Mouse (Mus musculus): ENCODE measurements around the gene Ptprn2. TPM values are rescaled to one million over a fixed set of nuclear protein-coding genes. Genes with fewer than 3 reads are reported as not detected.

Gene Ptprn2
- polyA plus RNA-seq, 1 experiment from 2014 or later: 0.05 TPM

- WGBS (ENCODE audit: insufficient replicate concordance): 70% methylated on average over 1 of the region's 1 CpGs
- Histone ChIP-seq H3K27me3 (no peaks in the 10 kb centered on the region), H3K4me2 (no peak overlapping the region), H3K4me1 (replicated peaks) (peaks cover 27% of the 10 kb centered on the region), H3K36me3 (no peaks in the 10 kb centered on the region), H3K9ac (no peak overlapping the region), H3K27ac (no peak overlapping the region), H3K4me3 (replicated peaks) (no peak overlapping the region), H3K9me3 (replicated peaks) (no peaks in the 10 kb centered on the region)
- no peak for DNase-seq
- ATAC-seq (ENCODE audit: low read depth): no peak
These were observed 779.7 kb downstream of the Ptprn2 start for GRCm38 (mm10) chr12:117265211-117265610.

- Histone ChIP-seq H3K27ac (no peak overlapping the region), H3K4me1 (replicated peaks) (0 out of 2 replicates have a peak, but pooled peaks cover 2% of the 10 kb centered on the region), H3K36me3 (no peaks in the 10 kb centered on the region), H3K4me2 (no peak overlapping the region), H3K9me3 (replicated peaks) (no peaks in the 10 kb centered on the region), H3K9ac (no peak overlapping the region), H3K4me3 (replicated peaks) (no peak overlapping the region), H3K27me3 (no peaks in the 10 kb centered on the region)
- DNase-seq: no peak
- 57% methylated on average over 7 of the region's 7 CpGs for WGBS (ENCODE audit: insufficient replicate concordance)
- peak; percentile 78 for ATAC-seq (ENCODE audit: low read depth)
These were observed 783.1 kb downstream of the Ptprn2 start for GRCm38 (mm10) chr12:117268543-117269172.

GRCm38 (mm10) chr12:117269310-117269709, 783.8 kb downstream of the Ptprn2 start:
- Histone ChIP-seq H3K4me3 (replicated peaks) (no peak overlapping the region), H3K36me3 (no peaks in the 10 kb centered on the region), H3K27me3 (no peaks in the 10 kb centered on the region), H3K9ac (no peak overlapping the region), H3K9me3 (replicated peaks) (no peaks in the 10 kb centered on the region), H3K27ac (no peak overlapping the region), H3K4me2 (no peak overlapping the region), H3K4me1 (replicated peaks) (0 out of 2 replicates have a peak, but pooled peaks cover 2% of the 10 kb centered on the region)
- 73% methylated on average over 4 of the region's 4 CpGs for WGBS (ENCODE audit: insufficient replicate concordance)
- ATAC-seq (ENCODE audit: low read depth): no peak
- no peak for DNase-seq

GRCm38 (mm10) chr12:117270199-117270598, 784.7 kb downstream of the Ptprn2 start:
- Histone ChIP-seq H3K9me3 (replicated peaks) (no peaks in the 10 kb centered on the region), H3K4me2 (no peak overlapping the region), H3K4me1 (replicated peaks) (0 out of 2 replicates have a peak, but pooled peaks cover 2% of the 10 kb centered on the region), H3K27me3 (no peaks in the 10 kb centered on the region), H3K9ac (no peak overlapping the region), H3K4me3 (replicated peaks) (no peak overlapping the region), H3K36me3 (no peaks in the 10 kb centered on the region), H3K27ac (no peak overlapping the region)
- no peak for ATAC-seq (ENCODE audit: low read depth)
- 37% methylated on average over 4 of the region's 4 CpGs for WGBS (ENCODE audit: insufficient replicate concordance)
- DNase-seq: no peak

- DNase-seq: no peak
- no peak overlapping the region for H3K4me2 ChIP-seq
- no peak overlapping the region for H3K9ac ChIP-seq
- no peaks in the 10 kb centered on the region for H3K27me3 ChIP-seq
- ATAC-seq (ENCODE audit: low read depth): no peak
- no peaks in the 10 kb centered on the region for H3K36me3 ChIP-seq
- 0 out of 2 replicates have a peak, but pooled peaks cover 2% of the 10 kb centered on the region for H3K4me1 ChIP-seq (replicated peaks)
- H3K27ac ChIP-seq: no peak overlapping the region
- H3K9me3 ChIP-seq (replicated peaks): no peaks in the 10 kb centered on the region
- WGBS (ENCODE audit: insufficient replicate concordance): 12% methylated on average over 4 of the region's 4 CpGs
- no peak overlapping the region for H3K4me3 ChIP-seq (replicated peaks)
These were observed 787.6 kb downstream of the Ptprn2 start for GRCm38 (mm10) chr12:117273166-117273565.

GRCm38 (mm10) chr12:117274576-117274975, 789.1 kb downstream of the Ptprn2 start:
- 58% methylated on average over 5 of the region's 5 CpGs for WGBS (ENCODE audit: insufficient replicate concordance)
- Histone ChIP-seq H3K4me2 (no peak overlapping the region), H3K27me3 (no peaks in the 10 kb centered on the region), H3K9ac (no peak overlapping the region), H3K9me3 (replicated peaks) (no peaks in the 10 kb centered on the region), H3K36me3 (no peaks in the 10 kb centered on the region), H3K4me3 (replicated peaks) (no peak overlapping the region), H3K27ac (no peak overlapping the region), H3K4me1 (replicated peaks) (no peaks in the 10 kb centered on the region)
- ATAC-seq (ENCODE audit: low read depth): no peak
- no peak for DNase-seq

- ATAC-seq (ENCODE audit: low read depth): no peak
These were observed 795.3 kb downstream of the Ptprn2 start for GRCm38 (mm10) chr12:117280790-117281189.

GRCm38 (mm10) chr12:117282659-117283058, 797.1 kb downstream of the Ptprn2 start:
- Histone ChIP-seq H3K9ac (no peak overlapping the region), H3K4me2 (no peak overlapping the region), H3K9me3 (replicated peaks) (no peaks in the 10 kb centered on the region), H3K36me3 (no peaks in the 10 kb centered on the region), H3K27me3 (no peaks in the 10 kb centered on the region), H3K27ac (no peak overlapping the region), H3K4me1 (replicated peaks) (no peaks in the 10 kb centered on the region), H3K4me3 (replicated peaks) (no peak overlapping the region)
- WGBS (ENCODE audit: insufficient replicate concordance): 39% methylated on average over 2 of the region's 2 CpGs
- DNase-seq: no peak
- no peak for ATAC-seq (ENCODE audit: low read depth)

More at GRCm38 (mm10) chr12:117280790-117281189, 795.3 kb downstream of the Ptprn2 start:
- H3K36me3 ChIP-seq: no peaks in the 10 kb centered on the region
- no peaks in the 10 kb centered on the region for H3K9me3 ChIP-seq (replicated peaks)
- no peaks in the 10 kb centered on the region for H3K27me3 ChIP-seq
- H3K27ac ChIP-seq: no peak overlapping the region
- WGBS (ENCODE audit: insufficient replicate concordance): 50% methylated on average over 3 of the region's 3 CpGs
- H3K4me3 ChIP-seq (replicated peaks): no peak overlapping the region
- H3K9ac ChIP-seq: no peak overlapping the region
- H3K4me1 ChIP-seq (replicated peaks): no peaks in the 10 kb centered on the region
- no peak overlapping the region for H3K4me2 ChIP-seq
- DNase-seq: no peak

GRCm38 (mm10) chr12:117287456-117287855, 801.9 kb downstream of the Ptprn2 start:
- Histone ChIP-seq H3K4me2 (no peak overlapping the region), H3K9ac (no peak overlapping the region), H3K4me3 (replicated peaks) (no peak overlapping the region), H3K27ac (no peak overlapping the region), H3K27me3 (no peaks in the 10 kb centered on the region), H3K9me3 (replicated peaks) (no peaks in the 10 kb centered on the region), H3K4me1 (replicated peaks) (no peaks in the 10 kb centered on the region), H3K36me3 (no peaks in the 10 kb centered on the region)
- WGBS (ENCODE audit: insufficient replicate concordance): 58% methylated on average over 2 of the region's 2 CpGs
- no peak for DNase-seq
- no peak for ATAC-seq (ENCODE audit: low read depth)

GRCm38 (mm10) chr12:117291943-117292342, 806.4 kb downstream of the Ptprn2 start:
- no peak for ATAC-seq (ENCODE audit: low read depth)

GRCm38 (mm10) chr12:117296792-117297191, 811.3 kb downstream of the Ptprn2 start:
- WGBS (ENCODE audit: insufficient replicate concordance): 37% methylated on average over 2 of the region's 2 CpGs
- no peak overlapping the region for H3K9ac ChIP-seq
- ATAC-seq (ENCODE audit: low read depth): no peak

More at GRCm38 (mm10) chr12:117291943-117292342, 806.4 kb downstream of the Ptprn2 start:
- 53% methylated on average over 3 of the region's 3 CpGs for whole genome bisulfite sequencing (ENCODE audit: insufficient replicate concordance)
- Histone ChIP-seq H3K9me3 (replicated peaks) (no peaks in the 10 kb centered on the region), H3K9ac (no peak overlapping the region), H3K4me2 (no peak overlapping the region), H3K27ac (no peak overlapping the region), H3K27me3 (no peaks in the 10 kb centered on the region), H3K4me3 (replicated peaks) (no peak overlapping the region), H3K4me1 (replicated peaks) (no peaks in the 10 kb centered on the region), H3K36me3 (no peaks in the 10 kb centered on the region)
- no peak for DNase-seq

GRCm38 (mm10) chr12:117299084-117299483, 813.6 kb downstream of the Ptprn2 start:
- 25% methylated on average over 3 of the region's 3 CpGs for WGBS (ENCODE audit: insufficient replicate concordance)
- Histone ChIP-seq H3K36me3 (no peaks in the 10 kb centered on the region), H3K4me3 (replicated peaks) (no peak overlapping the region), H3K27me3 (no peaks in the 10 kb centered on the region), H3K4me1 (replicated peaks) (no peaks in the 10 kb centered on the region), H3K4me2 (no peak overlapping the region), H3K27ac (no peak overlapping the region), H3K9ac (no peak overlapping the region), H3K9me3 (replicated peaks) (no peaks in the 10 kb centered on the region)
- no peak for ATAC-seq (ENCODE audit: low read depth)
- no peak for DNase-seq

More at GRCm38 (mm10) chr12:117296792-117297191, 811.3 kb downstream of the Ptprn2 start:
- H3K4me2 ChIP-seq: no peak overlapping the region
- no peaks in the 10 kb centered on the region for H3K9me3 ChIP-seq (replicated peaks)
- no peak for DNase-seq
- H3K36me3 ChIP-seq: no peaks in the 10 kb centered on the region
- H3K4me1 ChIP-seq (replicated peaks): no peaks in the 10 kb centered on the region
- no peak overlapping the region for H3K27ac ChIP-seq
- H3K4me3 ChIP-seq (replicated peaks): no peak overlapping the region
- H3K27me3 ChIP-seq: no peaks in the 10 kb centered on the region

Measured in liver, embryonic 13.5 days (tissue).